Mouse (Mus musculus) lung, adult 2 months (tissue): ENCODE results near the gene Gm20388.

Source experiments
- CTCF ChIP-seq: fragments of 200-500 bp; IDR thresholded peaks from 2 replicates; pipeline ENCODE4 v1.5.1; 2011; ENCODE audit warnings: mild to moderate bottlenecking, low read length, control low read depth; ENCODE audit not compliant: insufficient read depth
- POLR2A ChIP-seq: fragments of 200-500 bp; IDR thresholded peaks from 2 replicates; pipeline ENCODE4 v1.6.1; 2011; ENCODE audit warnings: low read depth, mild to moderate bottlenecking, control low read depth, low read length, borderline replicate concordance; ENCODE audit errors: extremely low read depth

GRCm38 (mm10) chr8:120204736-120205360 is 294.2 kb downstream of the Gm20388 start:
- no peak for TF ChIP-seq POLR2A
- TF ChIP-seq CTCF: no peak
